Mouse (Mus musculus) mouse trophoblast stem cell (cell line): Measurements from ENCODE around the gene Agfg1.

Experiments
- in situ Hi-C, 2 experiments: fragments of 300-500 bp; cut with MseI, MboI; formaldehyde crosslinking; loops; 2 replicates in 1 of 2; 3 replicates in 1 of 2; pipeline ENCODE4 v1.15.1; 2025

Gene Agfg1

DNA sequence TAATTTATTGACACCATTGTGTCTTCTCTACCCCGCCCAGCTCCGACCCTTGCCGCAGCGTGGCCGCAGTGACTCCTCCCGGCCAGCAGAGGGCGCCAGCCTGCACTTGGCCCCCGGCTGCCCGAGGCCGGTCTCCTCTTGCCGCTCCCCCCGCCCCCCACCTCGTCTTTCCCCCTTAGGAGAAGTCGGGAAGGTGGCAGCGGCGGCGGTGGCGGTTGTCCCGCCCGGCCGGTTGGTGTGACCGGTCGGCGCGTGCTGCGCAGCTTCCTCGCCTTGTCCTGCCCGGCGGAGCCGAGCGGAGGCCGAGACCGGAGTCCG lies at the start of gene Agfg1:
TSS of gene Agfg1 (plus strand) at position 188 of the 318 bp plus-strand sequence.
- in situ Hi-C loops: no loop called here

DNA sequence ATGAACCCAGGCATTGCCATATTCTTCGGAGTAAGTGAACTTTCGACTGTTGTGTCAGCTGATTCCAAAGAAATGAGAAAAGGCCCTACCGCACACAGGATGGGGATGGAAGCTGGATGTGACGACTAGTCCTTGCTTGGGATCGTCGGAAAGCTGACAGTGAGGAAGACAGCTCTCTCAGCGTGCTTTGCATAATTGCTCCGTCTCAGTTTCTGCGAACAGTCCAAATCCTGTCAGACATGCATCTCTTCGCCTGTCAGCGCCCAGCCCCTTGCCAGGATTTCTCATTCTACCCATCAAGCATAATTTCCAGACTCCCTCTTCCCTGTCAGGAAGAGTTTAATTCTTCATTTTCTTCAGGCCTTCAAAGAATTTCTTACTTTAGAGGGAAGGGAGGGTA lies 48.2 kb upstream of the Agfg1 start:
- in situ Hi-C loops: loop anchor here in 1 of 2 experiments (5.0 kb wide), 1 partner anchor 186 kb away; no protein-coding TSS in a partner anchor

DNA sequence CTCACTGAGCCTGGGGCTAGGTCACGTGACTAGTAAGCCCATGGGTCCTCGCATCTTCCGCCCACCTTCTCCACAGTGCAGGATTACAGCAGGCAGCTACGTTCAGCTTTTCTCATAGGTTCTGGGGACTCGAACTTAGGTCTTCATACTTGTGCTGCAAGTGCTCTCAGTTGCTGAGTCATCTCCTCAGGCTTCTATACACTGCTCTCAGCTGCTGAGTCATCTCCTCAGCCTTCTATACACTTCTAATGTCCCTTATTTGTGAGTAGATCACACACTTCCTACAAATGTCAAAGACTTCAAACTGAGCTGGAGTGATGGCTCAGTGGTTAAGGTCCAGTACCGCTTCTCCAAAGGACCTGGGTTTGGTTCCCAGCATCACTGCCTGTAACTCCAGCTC lies 47.0 kb upstream of the Agfg1 start:
- in situ Hi-C loops: loop anchor here in 1 of 2 experiments (5.0 kb wide), 1 partner anchor 185 kb away; no protein-coding TSS in a partner anchor

DNA sequence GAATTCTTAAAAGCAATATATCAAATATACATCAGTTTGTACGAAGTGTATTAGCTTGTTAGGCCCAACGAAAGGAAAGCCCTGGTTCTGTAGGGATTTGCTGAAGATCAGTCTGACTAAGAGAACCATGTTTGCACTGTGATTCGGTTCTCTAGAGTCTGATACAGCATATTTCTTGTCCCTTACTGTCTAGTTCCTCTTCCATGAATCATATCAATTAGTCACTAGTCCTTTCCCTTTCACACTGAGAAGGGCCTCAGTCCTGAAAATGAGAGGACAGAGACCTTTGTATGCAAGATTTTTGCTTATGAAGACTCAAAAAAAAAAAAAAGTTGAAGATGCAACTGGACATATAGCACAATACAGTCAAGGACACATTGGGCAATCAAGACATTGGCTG lies 46.2 kb upstream of the Agfg1 start:
- in situ Hi-C loops: loop anchor here in 1 of 2 experiments (5.0 kb wide), 1 partner anchor 184 kb away; no protein-coding TSS in a partner anchor

GRCm38 (mm10) chr1:82793986-82794385 lies 45.3 kb upstream of the Agfg1 start:
- in situ Hi-C loops: loop anchor here in 1 of 2 experiments (5.0 kb wide), 1 partner anchor 183 kb away; no protein-coding TSS in a partner anchor

DNA sequence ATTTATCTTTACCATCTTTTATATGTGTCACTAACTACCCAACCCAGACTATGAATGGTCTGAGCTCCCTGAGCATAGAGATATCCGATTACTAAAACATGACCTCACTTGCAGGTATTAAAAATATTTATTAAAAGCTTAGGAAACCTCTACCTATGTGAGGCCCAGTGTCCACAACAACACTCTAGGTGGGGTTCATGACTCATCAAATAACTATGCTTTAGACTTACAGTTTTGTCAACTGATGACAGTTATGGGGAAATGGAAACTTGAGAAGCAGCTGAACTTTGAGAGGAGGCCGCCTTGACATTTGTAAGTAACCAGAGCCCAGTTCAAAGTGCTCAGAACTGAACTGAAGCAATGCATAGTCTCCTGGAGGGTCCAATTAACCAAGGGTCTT lies 44.1 kb upstream of the Agfg1 start:
- in situ Hi-C loops: no loop called here

GRCm38 (mm10) chr1:82795702-82796443 lies 43.4 kb upstream of the Agfg1 start:
- in situ Hi-C loops: no loop called here

DNA sequence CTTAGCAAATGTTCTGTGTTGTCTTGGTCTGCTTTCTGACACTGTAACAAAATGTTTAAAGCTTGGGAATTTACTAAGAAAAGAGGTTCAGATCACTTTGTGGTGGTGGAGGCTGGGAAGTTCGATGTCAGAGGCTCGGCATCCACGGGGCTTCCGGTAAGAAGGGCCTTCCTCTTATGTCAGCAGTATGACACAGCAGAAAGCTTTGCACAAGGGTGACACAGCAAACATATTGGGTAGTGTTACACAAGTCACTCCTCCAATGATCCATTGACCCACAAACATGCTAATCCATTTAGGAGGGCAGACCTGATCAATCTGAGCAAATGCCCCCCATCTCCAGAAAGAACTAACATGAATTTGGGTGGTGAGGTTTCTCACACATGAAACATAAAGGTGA lies 42.2 kb upstream of the Agfg1 start:
- in situ Hi-C loops: no loop called here

DNA sequence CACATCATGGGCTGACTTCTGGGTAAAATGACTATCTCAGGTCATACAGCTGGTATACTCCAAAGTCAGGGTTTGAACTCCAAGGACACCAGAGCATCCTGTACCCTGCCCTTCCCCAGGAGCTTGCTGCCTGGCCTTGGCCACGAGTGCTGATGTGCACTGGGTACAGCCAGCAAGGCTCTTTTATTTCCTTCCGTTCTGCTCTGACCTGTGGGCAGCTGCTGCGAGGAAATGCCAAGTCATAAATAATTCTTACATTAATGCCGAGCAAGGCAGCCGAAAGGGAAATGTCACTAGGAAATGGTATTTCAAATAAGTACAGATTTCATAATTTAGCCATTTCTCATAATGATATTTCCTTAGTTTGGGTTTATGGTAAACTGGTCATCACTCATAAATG lies 41.0 kb upstream of the Agfg1 start:
- in situ Hi-C loops: no loop called here

- in situ Hi-C loops: no loop called here
Measured at GRCm38 (mm10) chr1:82798922-82799321, 40.4 kb upstream of the Agfg1 start.

GRCm38 (mm10) chr1:82801105-82801783 lies 38.0 kb upstream of the Agfg1 start:
- in situ Hi-C loops: no loop called here

- in situ Hi-C loops: no loop called here
Measured at GRCm38 (mm10) chr1:82803608-82804007, 35.7 kb upstream of the Agfg1 start.

DNA sequence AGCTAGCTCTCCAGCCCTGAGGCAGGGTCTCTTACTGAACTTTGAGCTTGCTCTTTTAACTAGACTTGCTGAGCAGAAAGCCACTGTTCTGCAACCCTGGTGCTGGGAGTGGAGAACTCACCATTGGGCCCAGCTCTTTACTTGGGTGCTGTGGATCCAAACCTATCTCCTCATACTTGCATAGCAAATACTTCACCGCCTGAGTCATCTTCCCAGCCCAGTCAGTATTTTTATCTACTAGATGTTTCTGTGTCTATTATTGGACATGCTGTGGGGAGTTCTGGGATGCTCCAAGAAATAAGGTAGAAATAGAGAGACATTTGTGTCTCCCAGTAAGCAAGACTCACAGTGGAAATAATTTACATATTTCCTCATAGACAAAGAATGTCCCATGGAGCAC lies 35.2 kb upstream of the Agfg1 start:
- in situ Hi-C loops: no loop called here

GRCm38 (mm10) chr1:82806391-82806790 lies 32.9 kb upstream of the Agfg1 start:
- in situ Hi-C loops: no loop called here

- in situ Hi-C loops: no loop called here
Measured at GRCm38 (mm10) chr1:82807206-82807605, 32.1 kb upstream of the Agfg1 start.

DNA sequence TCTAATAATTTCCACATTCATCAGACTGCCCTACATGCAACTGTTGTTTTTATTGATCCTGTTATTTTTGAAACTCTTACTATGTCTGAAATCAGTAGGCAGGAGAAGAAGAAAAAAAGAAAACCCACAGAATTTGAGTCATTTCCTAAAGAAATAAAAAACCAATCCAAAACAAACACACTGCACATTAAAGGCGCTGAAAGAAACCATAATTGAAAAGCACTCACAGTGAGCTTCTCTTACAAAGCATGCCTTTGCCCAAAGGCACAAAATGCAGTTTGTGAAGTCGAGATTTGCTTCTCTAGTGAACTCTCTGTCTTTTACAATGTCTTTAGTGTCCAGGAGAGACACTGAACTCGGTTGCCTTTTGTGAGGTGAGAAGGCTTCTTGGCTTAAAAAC lies 30.7 kb upstream of the Agfg1 start:
- in situ Hi-C loops: no loop called here

- in situ Hi-C loops: no loop called here
Measured at GRCm38 (mm10) chr1:82811766-82812165, 27.5 kb upstream of the Agfg1 start.

DNA sequence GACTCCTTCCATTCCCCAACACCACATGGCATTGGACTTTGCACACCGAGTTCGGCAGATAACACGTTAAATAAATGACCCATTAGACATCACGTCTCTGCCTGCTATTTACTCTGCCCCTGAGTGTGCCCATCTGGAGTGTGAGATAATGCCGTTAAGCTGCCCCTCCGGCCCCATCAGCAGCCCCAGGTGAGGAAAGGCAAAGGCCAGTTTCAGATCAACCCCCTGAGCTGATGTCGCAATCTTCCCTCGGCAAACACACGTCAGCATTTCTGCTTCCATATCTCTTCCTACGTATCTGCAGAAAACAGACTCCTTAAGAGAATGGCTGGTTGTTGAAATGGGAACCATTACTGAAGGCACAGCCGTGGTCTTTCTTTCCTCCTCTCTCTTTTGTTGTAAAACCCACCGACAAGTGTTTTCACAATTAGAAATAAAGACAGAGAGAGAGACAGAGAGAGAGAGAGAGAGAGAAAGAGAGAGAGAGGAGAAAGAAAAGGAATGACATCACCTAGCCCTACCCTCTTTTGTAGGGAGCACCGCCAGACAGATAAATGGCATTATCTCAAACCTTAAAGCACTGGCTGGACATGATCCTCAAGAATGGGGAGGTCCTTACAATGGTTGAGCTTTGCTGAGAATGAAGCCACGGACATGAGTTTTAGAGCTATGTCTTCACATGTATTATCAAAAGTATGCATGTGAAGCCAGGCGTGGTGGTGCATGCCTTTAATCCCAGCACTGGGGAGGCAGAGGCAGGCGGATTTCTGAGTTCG lies 23.2 kb upstream of the Agfg1 start:
- in situ Hi-C loops: no loop called here

GRCm38 (mm10) chr1:82819366-82819765 lies 19.9 kb upstream of the Agfg1 start:
- in situ Hi-C loops: no loop called here

DNA sequence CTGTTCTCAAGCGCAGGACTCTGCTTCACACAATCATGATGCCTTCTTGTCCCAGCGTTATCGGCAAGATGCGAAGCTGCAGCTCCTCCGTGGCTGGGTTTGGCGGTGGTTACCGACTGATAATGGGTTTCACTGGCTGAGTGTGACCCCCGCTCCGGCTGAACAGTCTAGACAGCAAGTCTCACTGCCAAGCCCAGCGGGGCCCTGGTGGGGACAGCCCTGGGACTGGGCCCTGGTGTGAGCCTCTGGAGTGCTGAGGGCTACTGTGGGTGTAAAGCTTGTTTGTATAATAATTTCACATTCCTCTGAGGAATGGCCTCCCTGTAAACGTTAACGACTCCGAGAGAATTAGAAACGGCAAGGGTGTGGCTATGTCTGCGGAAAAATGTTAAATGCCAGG lies 19.1 kb upstream of the Agfg1 start:
- in situ Hi-C loops: no loop called here

DNA sequence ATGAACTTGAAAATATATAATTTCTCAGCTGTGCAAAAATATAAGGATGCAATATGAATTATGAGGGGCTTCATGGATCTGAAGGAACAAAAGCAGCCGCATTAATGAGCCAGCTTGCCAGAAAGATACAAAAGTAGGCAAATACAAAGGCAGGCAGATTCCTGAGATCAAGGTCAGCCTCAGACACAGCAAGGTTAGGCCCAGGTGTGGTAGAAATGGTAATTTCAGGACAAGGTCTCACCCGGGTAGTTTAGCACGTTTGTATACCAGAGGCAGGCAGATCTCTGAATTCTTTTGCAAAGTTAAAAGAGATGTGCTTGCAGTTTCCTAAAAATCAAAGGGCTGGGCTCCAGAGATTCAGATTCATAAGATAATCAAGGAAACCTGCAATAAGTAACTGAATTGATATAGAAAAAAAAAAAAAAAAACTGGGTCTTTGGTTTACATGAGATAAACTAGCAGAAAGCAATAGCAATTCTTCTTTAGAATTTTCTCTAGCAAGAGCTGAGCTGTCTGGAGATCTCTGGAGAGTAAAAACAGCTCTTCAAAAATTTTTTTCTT lies 18.6 kb upstream of the Agfg1 start:
- in situ Hi-C loops: no loop called here

- in situ Hi-C loops: no loop called here
Measured at GRCm38 (mm10) chr1:82821846-82822245, 17.4 kb upstream of the Agfg1 start.
